Mouse (Mus musculus) kidney, embryonic 15.5 days (tissue): Measurements from ENCODE around the gene Zfp36l1. TPM values are rescaled to one million over a fixed set of nuclear protein-coding genes. Genes with fewer than 3 reads are reported as not detected.
"Not testable (repeated sequence)": the region's sequence is repeated elsewhere in the genome, so short reads cannot be mapped to it uniquely, and the experiment has no call there.

Source experiments
- ATAC-seq: fragments of 200-750 bp; cut with Nextera tagmentation; replicated peaks from 2 replicates; pipeline ENCODE4 v1.8.0; 2017; ENCODE audit warnings: moderate TSS enrichment; ENCODE audit not compliant: low FRiP score
- H3K27ac ChIP-seq: fragments of 300-500 bp; sonication (generic); 2 replicates; pipeline ENCODE4 v1.5.1; 2015; ENCODE audit warnings: mild to moderate bottlenecking, inconsistent platforms
- H3K27me3 ChIP-seq: fragments of 300-500 bp; sonication (generic); 2 replicates; pipeline ENCODE4 v1.6.1; 2015; ENCODE audit warnings: inconsistent platforms
- H3K36me3 ChIP-seq: fragments of 300-500 bp; sonication (generic); 2 replicates; pipeline ENCODE4 v1.6.1; 2015; ENCODE audit warnings: inconsistent platforms
- H3K4me1 ChIP-seq: fragments of 300-500 bp; sonication (generic); 2 replicates; pipeline ENCODE4 v1.6.1; 2015; ENCODE audit warnings: inconsistent platforms
- H3K4me2 ChIP-seq: fragments of 300-500 bp; sonication (generic); 2 replicates; pipeline ENCODE4 v1.6.1; 2015; ENCODE audit warnings: moderate library complexity, mild to moderate bottlenecking, inconsistent platforms
- H3K4me3 ChIP-seq: fragments of 300-500 bp; sonication (generic); replicated peaks from 2 replicates; pipeline ENCODE4 v1.5.1; 2015; ENCODE audit warnings: mild to moderate bottlenecking, inconsistent platforms
- H3K9ac ChIP-seq: fragments of 300-500 bp; sonication (generic); 2 replicates; pipeline ENCODE4 v1.6.1; 2015; ENCODE audit warnings: mild to moderate bottlenecking, inconsistent platforms
- H3K9me3 ChIP-seq: fragments of 300-500 bp; sonication (generic); replicated peaks from 2 replicates; pipeline ENCODE4 v1.6.1; 2016; ENCODE audit warnings: inconsistent platforms
- WGBS: fragments of 180-500 bp; shearing (Covaris S2); methylation state at CpG from one replicate; pipeline ENCODE4 v1.1.7; 2015; ENCODE audit warnings: mixed read lengths; 5-methylcytosine and 5-hydroxymethylcytosine counted together
- polyA plus RNA-seq: library from polyadenylated mRNA; unstranded; fragments of >200 nt; fragmentation: Nextera tagmentation; extraction: Ambion mirVana; gene quantifications from 2 replicates; pipeline ENCODE4 v1.2.1, GENCODE M21; 2015

Zfp36l1 gene
- polyA plus RNA-seq, 1 experiment from 2014 or later, result 154 TPM

DNA sequence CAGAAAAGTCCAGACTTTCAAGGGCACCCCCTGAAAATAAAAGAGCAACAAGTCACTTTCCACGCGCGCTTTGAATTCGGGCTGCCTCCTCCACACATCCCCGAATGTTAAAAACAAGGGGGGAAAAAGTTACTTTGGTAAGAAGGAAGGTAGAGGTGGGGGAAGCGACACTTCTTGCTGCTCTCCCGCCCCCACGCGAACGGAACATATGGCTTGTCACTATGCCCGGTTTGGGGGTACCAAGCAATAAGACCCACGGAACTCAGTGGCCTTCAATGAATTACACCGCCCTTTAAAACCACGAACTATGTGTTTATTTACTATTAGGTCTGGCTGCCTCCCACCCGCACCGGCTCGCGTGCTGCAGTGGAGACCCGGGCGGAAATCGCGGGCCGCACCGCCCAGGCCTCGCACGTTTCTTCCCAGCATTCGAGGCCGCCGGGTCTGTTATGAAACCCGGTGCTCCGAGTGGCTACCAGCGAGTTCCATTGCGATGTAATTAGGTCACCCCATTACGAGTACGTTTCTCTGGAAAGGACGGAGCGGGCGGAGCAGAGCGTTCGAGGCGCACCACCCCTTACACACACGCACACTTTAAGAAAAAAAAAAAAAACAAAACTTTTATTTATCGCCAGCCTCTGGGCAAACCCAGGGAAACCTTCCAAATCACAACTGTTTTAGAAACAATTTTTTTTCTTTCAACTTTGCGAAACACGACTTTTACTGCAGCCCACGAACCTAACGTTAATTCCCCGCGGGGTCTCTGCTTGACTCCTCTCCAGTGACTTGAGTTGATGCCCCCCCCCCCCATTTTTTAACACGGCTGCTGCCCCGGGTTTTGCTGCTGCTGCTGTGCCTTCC is 1.4 kb upstream of the Zfp36l1 start:
- Histone ChIP-seq H3K9ac (peak overlapping the region; percentile 79), H3K9me3 (no peaks in the 10 kb centered on the region), H3K27ac (peak overlapping the region; percentile 99), H3K4me2 (peak overlapping the region; percentile 84), H3K27me3 (no peaks in the 10 kb centered on the region), H3K4me1 (peaks cover 48% of the 10 kb centered on the region), H3K4me3 (peak overlapping the region; percentile 84), H3K36me3 (peaks cover 13% of the 10 kb centered on the region)
- no peak for ATAC-seq
- under 1% methylated on average over 51 of the region's 51 CpGs for WGBS

DNA sequence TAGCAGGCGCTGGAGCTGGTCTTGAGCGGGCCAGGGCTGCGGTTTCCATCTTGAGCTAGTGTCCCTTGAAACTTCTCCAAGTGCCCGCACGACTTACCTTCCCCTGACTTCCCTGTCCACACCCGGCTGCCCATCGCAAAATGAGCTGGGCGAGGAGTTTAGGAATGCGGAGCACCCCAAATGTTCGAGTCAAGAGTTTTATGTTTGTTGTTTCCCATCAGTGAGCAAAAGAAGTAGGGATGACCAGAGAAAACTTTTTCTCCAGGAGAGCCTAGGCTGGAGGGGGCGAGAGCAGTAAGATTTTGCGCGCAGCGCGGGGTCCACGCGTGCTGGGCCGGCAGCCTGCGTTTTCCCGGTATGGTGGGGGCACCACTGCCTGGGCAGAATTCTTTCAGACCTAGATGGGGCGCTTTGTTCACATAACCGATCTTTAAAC is 791 bp upstream of the Zfp36l1 start:
- Histone ChIP-seq H3K27ac (peak overlapping the region; percentile 99), H3K4me1 (peaks cover 45% of the 10 kb centered on the region), H3K4me2 (peak overlapping the region; percentile 84), H3K4me3 (peak overlapping the region; percentile 84), H3K27me3 (no peaks in the 10 kb centered on the region), H3K9me3 (no peaks in the 10 kb centered on the region), H3K36me3 (peaks cover 20% of the 10 kb centered on the region), H3K9ac (peak overlapping the region; percentile 79)
- no peak for ATAC-seq
- WGBS, result under 1% methylated on average over 22 of the region's 22 CpGs

DNA sequence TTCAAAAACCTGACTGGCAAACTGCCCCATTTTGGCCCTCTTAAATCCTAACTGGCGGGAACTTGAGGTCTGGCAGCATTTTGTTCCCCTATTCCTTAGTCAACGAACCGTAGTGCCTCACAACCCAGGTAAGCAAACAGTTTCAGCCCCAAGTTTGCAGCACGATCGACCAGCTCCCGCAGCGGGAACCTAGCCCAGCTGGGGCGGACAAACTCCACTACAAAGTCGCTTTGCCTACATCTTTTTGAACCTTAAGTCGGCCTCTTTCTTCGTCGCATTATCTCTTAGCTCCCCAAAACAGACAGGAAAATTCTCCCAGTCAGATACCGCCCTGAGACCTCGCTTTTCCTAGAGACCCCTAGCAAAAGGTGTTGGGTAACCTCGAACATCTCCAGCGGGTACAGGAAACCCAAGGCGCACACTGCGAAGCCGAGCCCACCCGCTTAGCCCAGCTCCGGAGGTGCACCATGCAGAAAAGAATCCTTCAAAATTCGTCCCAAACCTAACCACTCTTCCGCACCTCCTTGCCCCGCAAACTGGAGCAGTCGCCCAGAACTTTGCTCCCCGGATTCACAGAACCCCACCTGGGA is 647 bp downstream of the Zfp36l1 start:
- Histone ChIP-seq H3K4me1 (peaks cover 32% of the 10 kb centered on the region), H3K4me3 (peak overlapping the region; percentile 84), H3K36me3 (peaks cover 27% of the 10 kb centered on the region), H3K9me3 (no peaks in the 10 kb centered on the region), H3K27ac (peak overlapping the region; percentile 99), H3K9ac (peak overlapping the region; percentile 97), H3K27me3 (no peaks in the 10 kb centered on the region), H3K4me2 (peak overlapping the region; percentile 84)
- ATAC-seq, result no peak
- WGBS, result under 1% methylated on average over 26 of the region's 26 CpGs

DNA sequence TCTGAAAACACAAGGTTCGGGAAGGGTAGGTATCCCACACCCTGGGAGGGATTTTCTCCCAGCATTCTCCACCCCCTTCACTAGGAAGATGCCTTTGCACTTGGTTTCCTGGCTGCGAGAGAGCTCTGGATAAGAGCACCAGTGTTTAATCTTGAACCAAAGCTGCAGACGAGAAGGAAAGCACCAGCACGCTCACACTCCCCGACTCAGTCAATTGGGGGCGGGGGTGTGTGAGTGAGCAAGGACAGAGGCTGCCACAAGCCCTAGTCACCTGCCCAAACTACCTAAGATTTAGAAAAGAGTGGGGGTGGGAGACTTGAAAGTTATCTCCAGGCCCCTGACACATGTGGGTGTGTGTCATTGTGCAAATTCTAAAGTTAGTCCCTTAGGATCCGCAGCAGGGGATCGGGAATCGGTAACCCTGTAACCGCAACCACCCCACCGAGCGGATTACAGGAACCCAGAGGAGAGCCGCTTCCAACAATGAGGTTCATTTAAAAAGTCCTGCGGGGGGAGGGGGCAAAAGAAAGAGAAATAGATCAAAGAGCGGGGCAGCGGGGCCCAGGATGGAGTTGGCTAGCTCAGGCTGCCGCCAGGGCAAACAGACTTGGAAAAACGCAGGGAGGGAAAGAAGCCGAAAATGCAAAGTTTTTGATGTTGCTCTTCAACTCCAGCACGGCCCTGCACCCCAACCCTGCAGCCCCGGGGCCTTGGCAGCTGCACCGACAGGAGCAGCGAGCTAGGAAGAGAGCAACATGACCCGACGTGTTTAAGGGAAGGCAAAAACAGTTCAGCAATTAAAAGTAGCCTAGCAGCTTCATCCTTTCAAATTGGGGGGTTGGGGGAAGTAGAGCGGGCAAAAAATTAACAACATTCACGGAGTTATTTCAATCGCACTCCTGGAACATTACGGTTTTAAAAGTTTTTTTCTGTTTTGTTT is 1.4 kb downstream of the Zfp36l1 start:
- H3K4me1 ChIP-seq, result peaks cover 29% of the 10 kb centered on the region
- H3K4me2 ChIP-seq, result peak overlapping the region; percentile 84
- H3K36me3 ChIP-seq, result peaks cover 35% of the 10 kb centered on the region
- no peak for ATAC-seq
- peak overlapping the region; percentile 84 for H3K4me3 ChIP-seq
- H3K27ac ChIP-seq, result peak overlapping the region; percentile 99
- H3K27me3 ChIP-seq, result no peaks in the 10 kb centered on the region
- no peaks in the 10 kb centered on the region for H3K9me3 ChIP-seq
- H3K9ac ChIP-seq, result peak overlapping the region; percentile 97
- under 1% methylated on average over 29 of the region's 29 CpGs for WGBS

DNA sequence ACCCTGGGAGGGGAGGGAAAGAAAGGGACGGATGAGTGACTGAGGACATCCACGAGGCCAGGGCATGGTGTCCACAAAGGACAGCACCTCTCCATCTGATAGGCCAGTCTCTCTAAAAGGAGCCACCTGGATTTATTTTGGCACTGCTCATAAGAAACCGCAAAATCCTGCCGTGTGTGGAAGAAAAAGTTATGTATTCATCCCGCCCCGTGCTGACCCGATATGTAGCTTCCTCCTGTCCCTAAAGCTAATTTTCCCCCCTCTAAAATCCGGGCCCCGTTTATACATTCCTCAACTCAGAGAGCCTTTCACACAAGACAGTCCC is 2.3 kb downstream of the Zfp36l1 start:
- H3K4me2 ChIP-seq, result peak overlapping the region; percentile 84
- no peaks in the 10 kb centered on the region for H3K9me3 ChIP-seq
- WGBS, result under 1% methylated on average over 9 of the region's 9 CpGs
- peak overlapping the region; percentile 84 for H3K4me3 ChIP-seq
- peaks cover 25% of the 10 kb centered on the region for H3K4me1 ChIP-seq
- peak overlapping the region; percentile 99 for H3K27ac ChIP-seq
- peak overlapping the region; percentile 97 for H3K9ac ChIP-seq
- ATAC-seq, result no peak; the same call in 1 of the 2 replicates
- H3K27me3 ChIP-seq, result no peaks in the 10 kb centered on the region
- peaks cover 35% of the 10 kb centered on the region for H3K36me3 ChIP-seq

DNA sequence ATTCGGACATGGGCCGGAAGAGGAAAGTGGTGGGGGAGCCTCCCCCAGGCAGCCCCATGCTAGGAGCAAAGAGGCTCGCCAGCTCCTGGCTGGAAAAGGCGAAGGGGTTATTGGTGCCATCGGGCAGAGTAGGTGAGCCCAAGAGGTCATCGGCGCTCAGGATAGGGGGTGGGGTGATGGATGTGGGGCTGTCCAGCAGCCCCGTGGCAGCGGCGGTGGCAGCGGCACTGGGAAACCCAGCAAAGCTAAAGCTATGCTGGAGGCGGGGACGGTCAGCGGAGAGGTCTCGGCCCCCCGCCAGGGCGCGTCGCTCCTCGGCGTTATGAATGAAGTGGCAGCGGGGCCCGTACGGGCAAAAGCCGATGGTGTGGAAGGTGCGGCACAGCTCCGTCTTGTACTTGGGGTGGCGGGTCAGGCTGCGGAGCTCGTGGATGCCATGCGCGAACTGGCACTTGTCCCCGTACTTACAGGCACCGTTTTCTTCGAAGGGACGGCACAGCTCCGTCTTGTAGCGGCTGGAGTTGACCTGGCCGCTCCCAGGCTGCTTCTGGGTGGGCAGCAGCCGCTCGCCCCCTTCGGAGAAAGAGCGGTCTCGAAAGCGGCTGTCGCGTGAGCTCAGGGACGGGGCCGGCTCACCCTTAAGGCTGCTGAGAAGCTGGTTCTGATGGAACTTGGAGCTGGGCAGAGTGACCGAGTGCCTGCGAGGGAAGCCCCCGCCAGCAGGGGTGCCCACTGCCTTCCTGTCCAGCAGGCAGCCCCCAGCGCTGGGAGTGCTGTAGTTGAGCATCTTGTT is 2.9 kb downstream of the Zfp36l1 start:
- Histone ChIP-seq H3K4me2 (peak overlapping the region; percentile 84), H3K27ac (peak overlapping the region; percentile 99), H3K9ac (peak overlapping the region; percentile 97), H3K27me3 (no peaks in the 10 kb centered on the region), H3K36me3 (peaks cover 35% of the 10 kb centered on the region), H3K4me1 (peaks cover 25% of the 10 kb centered on the region), H3K4me3 (peak overlapping the region; percentile 84), H3K9me3 (no peaks in the 10 kb centered on the region)
- 1% methylated on average over 53 of the region's 53 CpGs for WGBS
- no peak for ATAC-seq

DNA sequence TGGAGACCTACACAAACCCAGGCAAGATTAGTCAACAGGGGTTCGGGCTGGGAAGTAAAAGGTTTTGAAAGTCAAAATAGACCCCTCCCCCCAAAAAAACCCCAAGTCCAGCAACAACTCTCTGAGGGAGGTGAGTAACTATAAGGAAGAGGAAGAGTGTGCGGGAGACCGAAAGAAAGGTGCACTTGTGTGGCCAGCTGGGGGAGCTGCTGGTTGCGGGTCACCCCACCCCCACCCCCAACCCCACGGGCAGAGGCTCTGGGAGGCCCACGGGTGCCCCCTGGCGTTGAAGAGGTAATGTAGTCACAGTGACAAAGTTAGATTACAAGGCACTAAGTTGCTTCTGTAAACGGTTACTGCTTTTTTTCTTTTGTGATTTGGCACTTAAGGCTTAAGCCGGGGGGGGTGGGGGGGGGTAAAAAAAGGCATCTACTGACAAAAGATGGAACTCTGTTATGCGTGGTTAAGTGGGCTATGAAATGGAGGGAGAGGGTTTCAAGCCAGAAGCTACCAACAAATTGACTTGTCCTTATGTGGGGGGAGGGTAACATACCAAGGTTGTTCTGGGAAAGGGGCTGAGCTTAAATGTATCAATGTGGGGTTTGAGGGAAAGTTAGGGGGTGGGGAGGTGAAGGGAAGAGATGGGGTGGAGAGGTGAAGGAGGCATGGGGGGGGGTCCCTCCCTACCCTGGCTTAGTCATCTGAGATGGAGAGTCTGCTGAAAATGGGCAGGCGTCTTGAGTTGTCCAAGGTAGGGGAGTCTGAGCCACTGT is 3.7 kb downstream of the Zfp36l1 start:
- WGBS, result 5% methylated on average over 11 of the region's 11 CpGs
- peaks cover 35% of the 10 kb centered on the region for H3K36me3 ChIP-seq
- peak overlapping the region; percentile 97 for H3K9ac ChIP-seq

DNA sequence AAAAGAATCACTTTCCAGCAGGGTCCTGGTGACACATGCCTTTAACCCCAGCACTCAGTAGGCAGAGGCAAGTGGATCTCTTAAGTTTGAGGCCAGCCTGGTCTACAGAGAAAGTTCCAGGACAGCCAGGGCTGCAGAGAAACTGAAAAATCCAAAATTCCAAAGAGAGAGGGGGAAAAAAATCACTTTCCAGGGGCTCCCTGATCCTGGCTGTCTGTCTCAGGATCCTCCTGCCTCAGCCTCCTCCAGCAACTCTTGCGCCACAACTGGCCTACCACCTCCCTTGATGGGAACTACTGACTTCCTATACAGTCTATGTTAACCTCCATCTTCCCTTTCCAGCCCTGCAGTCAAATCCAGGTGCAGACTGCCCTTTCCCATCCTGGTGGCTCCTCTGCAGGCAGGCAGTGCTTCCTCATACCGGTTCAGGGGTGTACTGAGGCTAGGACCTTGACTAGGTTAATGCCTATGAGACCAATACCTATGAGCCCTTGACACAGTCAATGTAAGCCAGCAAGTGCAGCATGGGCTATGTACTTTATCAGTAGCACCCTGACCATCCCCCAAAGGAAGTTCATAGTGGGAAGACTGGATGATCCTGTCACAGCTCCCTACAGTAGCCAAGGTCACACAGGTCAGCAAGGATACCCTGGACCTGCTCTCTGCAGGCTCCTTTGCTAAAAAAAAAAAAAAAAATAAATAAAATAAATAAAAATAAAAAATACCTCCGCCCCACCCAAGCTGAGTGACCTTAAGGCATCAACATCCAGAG is 5.7 kb downstream of the Zfp36l1 start:
- no peaks in the 10 kb centered on the region for H3K9me3 ChIP-seq
- no peak overlapping the region for H3K9ac ChIP-seq
- ATAC-seq, result no peak
- peak overlapping the region; percentile 82 for H3K27ac ChIP-seq
- no peak overlapping the region for H3K4me2 ChIP-seq
- H3K27me3 ChIP-seq, result no peaks in the 10 kb centered on the region
- no peak overlapping the region for H3K4me3 ChIP-seq
- H3K4me1 ChIP-seq, result peaks cover 30% of the 10 kb centered on the region
- 88% methylated on average over 3 of the region's 3 CpGs for WGBS
- peaks cover 35% of the 10 kb centered on the region for H3K36me3 ChIP-seq

More for the DNA sequence above, 3.7 kb downstream of the Zfp36l1 start:
- H3K4me3 ChIP-seq, result peak overlapping the region; percentile 84
- not testable (repeated sequence) for H3K9me3 ChIP-seq, H3K27me3 ChIP-seq
- H3K27ac ChIP-seq, result peak overlapping the region; percentile 99
- peaks cover 20% of the 10 kb centered on the region for H3K4me1 ChIP-seq
- ATAC-seq, result 0 out of 2 replicates have a peak, but pooled peaks have one; percentile 10
- H3K4me2 ChIP-seq, result peak overlapping the region; percentile 84

DNA sequence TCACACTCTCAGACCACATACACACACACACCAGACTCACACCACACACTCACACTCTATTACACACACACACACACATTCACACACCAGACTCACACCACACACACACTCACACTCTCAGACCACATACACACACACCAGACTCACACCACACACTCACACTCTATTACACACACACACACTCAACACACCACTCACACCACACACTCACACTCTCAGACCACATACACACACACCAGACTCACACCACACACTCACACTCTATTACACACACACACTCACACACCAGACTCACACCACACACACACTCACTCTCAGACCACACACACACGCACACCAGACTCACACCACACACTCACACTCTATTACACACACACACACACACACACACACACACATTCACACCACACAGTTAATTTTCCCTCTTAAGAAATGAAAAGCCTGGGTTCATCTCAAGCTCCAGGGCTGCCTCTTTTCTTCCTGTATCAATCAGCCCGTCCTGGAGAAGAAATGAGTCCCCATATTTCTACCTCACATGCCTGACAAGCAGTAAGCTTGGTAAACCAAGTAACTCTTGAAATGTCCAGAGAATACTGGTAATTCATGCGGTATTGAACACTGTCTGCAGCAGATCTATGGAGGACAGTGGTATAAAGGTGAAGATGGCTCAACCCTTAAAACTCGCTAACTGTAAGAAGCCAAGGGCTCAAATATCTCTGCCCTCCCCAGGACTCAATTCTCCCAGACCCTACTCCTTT is 6.5 kb downstream of the Zfp36l1 start:
- Histone ChIP-seq H3K9me3 (no peaks in the 10 kb centered on the region), H3K9ac (no peak overlapping the region), H3K27ac (peak overlapping the region; percentile 82), H3K27me3 (no peaks in the 10 kb centered on the region), H3K36me3 (peaks cover 35% of the 10 kb centered on the region), H3K4me3 (no peak overlapping the region), H3K4me2 (no peak overlapping the region), H3K4me1 (peaks cover 35% of the 10 kb centered on the region)
- 81% methylated on average over 4 of the region's 4 CpGs for WGBS
- ATAC-seq, result no peak
